Mouse (Mus musculus) embryo, embryonic 10 days (tissue): ENCODE measurements at regions not wholly inside any gene's neighbourhood (a gene's known extent, or its start where the extent isn't known, plus 50 kb on each side); places are given as distances from the start of the nearest gene placed in this dataset.
A peak's percentile ranks its signal among the peaks of the same experiment; 100 is the strongest.
"Not testable (repeated sequence)": the region's sequence is repeated elsewhere in the genome, so short reads cannot be mapped to it uniquely, and the experiment has no call there.

ENCODE experiments used
- DNase-seq: peaks from one replicate; pipeline ENCODE4 v3.0.0-alpha.2; 2015; ENCODE audit warnings: low spot score

DNA sequence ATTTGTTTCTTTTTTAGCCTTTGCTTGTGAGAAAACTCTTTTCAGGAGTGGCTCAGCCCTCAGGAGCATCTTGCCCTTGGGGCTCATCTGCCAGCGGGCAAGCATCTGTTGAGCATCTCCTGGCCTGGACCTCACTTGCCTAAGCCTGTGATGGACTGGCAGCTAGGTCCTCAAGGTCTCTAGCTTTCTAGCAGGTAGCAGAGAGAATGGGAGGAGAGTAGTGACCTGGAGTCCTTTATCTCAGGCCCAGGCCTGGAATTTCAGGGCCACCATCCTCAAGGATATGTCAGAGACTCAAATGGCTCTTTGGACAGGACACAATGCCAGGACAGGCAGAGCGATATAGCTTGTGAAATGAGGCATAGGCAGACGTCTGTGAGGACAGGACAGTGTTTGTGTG is 59.3 kb upstream of the Klf13 start:
- DNase-seq = no peak

GRCm38 (mm10) chr7:63996581-63997098 is 57.9 kb upstream of the Klf13 start:
- no peak for DNase-seq

DNA sequence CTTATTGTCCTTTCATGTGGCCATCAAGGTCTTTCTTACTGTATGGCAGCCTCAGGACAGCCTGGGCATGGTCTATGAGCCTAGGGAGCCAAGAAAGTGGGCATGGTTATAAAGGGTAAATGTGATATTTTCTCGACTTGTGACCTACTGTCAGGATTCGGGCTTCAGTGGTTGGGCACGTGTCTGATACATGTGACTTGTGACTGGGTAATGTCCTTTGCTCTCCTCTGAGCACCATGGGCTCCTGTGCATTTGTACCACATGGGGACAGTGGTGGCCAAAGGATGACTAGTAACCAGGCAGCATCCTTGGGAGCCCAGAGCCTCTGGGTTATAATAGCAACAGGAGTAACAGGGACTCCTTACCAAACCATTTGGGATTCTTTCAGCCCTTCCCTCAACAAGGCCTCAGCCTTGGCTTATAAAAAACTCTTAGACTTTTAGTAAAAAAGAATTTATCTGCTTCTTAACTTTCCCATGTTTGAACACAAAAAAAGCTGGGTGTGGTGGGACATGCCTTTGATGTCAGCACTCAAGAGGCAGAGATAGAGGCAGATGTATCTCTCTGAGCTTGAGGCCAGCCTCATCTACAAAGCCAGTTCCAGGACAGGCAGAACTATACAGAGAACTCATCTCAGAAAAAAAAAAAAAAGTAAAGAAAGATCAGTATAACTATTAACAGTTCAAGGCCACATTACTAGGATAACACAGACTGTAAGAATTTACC is 56.7 kb upstream of the Klf13 start:
- DNase-seq = no peak

GRCm38 (mm10) chr7:63994769-63995168 is 56.1 kb upstream of the Klf13 start:
- DNase-seq = not testable (repeated sequence)

- peak; percentile 2 for DNase-seq
These were observed 53.4 kb upstream of the Klf13 start for GRCm38 (mm10) chr7:63992155-63992554.

DNA sequence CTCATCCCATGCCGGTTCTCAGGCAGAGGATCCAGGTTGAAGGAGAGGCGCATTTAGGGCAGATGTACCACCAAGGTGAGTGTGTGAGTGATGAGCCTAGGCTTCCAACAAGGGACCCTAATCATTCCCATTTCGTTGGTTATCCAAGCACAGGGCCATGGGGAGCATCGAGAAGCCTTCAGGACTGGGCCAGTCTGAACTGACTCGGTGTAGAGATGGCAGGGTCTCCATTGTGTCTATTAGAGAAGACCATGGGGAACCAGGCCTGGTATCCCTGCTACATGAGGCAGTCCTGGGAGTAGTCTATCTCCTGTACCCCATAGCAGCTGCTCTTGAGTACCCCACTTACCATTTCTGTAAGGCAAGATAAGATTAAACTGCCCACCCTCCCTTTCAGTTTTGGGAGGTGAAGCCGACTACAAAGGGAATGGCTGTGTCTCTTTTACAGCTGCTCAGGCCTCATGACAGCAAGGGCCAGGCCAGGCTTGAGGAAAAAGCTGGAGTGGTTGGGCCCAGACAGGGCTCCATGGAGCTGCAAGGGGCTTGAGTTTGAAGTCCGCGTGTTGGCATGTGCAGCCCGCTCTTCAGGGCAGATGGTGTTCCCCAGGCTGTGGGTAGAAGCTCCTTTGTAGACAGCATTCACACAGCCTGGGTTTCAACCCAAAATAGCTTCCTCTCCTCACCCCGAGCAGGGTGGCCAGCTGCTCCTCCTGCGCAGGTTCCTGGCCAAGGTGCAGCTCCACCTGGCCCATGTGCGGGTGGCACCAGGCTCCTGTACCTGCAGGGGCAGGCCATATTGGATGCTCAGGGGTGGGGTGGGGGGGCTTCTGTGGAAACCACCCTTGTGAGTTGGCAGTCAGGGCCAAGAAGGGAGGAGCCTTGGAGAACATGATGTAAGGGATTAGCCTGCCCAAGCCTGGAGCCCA is 52.6 kb upstream of the Klf13 start:
- peak; percentile 2 for DNase-seq

DNA sequence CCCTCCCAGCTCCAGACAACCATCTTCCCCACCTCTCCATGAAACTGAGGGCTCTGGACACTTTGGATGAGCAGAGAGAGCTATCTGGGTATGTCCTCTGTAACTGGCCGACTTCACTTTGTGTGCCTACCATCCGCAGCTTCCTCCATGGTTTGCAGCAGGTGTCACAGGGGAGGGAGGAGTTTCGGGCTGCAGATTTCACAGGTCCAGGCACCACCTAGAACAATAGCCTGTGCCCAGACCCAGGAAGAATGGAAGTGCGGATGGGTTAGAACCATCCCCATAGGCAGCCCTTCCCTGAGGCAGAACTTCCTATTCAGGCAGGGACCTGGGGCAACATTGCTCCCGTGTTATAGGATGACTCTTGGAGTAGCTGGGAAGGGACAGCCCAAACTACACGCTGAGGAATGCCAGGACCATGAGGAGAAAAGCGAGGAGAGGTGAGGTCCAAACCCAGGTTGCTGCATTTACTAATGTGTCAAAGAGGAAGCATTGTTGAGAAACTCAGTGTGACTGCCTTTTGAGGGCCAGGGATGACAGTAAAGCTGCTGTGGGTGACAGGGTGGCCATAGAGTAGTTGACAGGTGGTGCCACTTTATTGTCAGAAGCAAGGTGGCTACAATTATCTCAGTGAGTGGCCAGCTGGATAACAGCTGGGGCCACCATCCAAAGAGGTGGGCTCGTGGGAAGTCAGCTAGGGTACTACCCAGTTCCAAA is 51.8 kb upstream of the Klf13 start:
- DNase-seq = no peak

GRCm38 (mm10) chr7:63989736-63990135 is 51.0 kb upstream of the Klf13 start:
- DNase-seq = peak; percentile 2
